16 mouse cellular contexts compared by ENCODE assay signal in genomic region chr14:76340789-76341188, GRCm38 (mm10).
DNase-seq lines count a peak whose midpoint lies in the region; ATAC-seq and TF ChIP-seq lines count a peak whose summit lies in the region.
"Had no signal": no experiment of that assay in that cellular context is flagged by ENCODE, and none has a peak within 500 bp of the region (broad histone marks: within the 10 kb centered on the region; RNA-seq: fewer than 3 reads in every experiment).

No protein-coding gene starts in this region.

- H3K27ac ChIP-seq in forebrain, embryonic 15.5 days (replicated peaks) = peak overlapping the region; percentile 44; the same call in 1 of the 2 replicates
- no peak overlapping the region for H3K27ac ChIP-seq in forebrain, embryonic 11.5 days (ENCODE audit: low read depth, low read length)
- no peak overlapping the region for H3K27ac ChIP-seq in forebrain, postnatal 0 days (ENCODE audit: low read depth, low read length)
- H3K27ac ChIP-seq in forebrain, embryonic 10.5 days = no peak overlapping the region
- no peak overlapping the region for H3K27ac ChIP-seq in intestine, embryonic 16.5 days (ENCODE audit: low read length)
- H3K27ac ChIP-seq: embryonic facial prominence, embryonic 10.5 days; embryonic facial prominence, embryonic 12.5 days had no signal

- no peak overlapping the region for H3K4me2 ChIP-seq in forebrain, embryonic 15.5 days (replicated peaks)
- no peak overlapping the region for H3K4me2 ChIP-seq in forebrain, embryonic 11.5 days (ENCODE audit: low read depth, low read length, severe bottlenecking)
- no peak overlapping the region for H3K4me2 ChIP-seq in forebrain, postnatal 0 days (ENCODE audit: low read depth)
- no peak overlapping the region for H3K4me2 ChIP-seq in intestine, embryonic 16.5 days (ENCODE audit: low read depth, low read length)
- H3K4me2 ChIP-seq: embryonic facial prominence, embryonic 12.5 days had no signal

- no peaks in the 10 kb centered on the region for H3K4me1 ChIP-seq in forebrain, embryonic 15.5 days
- no peaks in the 10 kb centered on the region for H3K4me1 ChIP-seq in forebrain, embryonic 11.5 days (replicated peaks; ENCODE audit: control insufficient read depth, insufficient read depth, low read length)
- H3K4me1 ChIP-seq in forebrain, postnatal 0 days (ENCODE audit: insufficient read depth) = no peaks in the 10 kb centered on the region
- H3K4me1 ChIP-seq in forebrain, embryonic 10.5 days = peaks cover 5% of the 10 kb centered on the region
- no peaks in the 10 kb centered on the region for H3K4me1 ChIP-seq in intestine, embryonic 16.5 days (ENCODE audit: control insufficient read depth, insufficient read depth, low read length)
- H3K4me1 ChIP-seq: embryonic facial prominence, embryonic 12.5 days had no signal

- no peak for ATAC-seq in forebrain, embryonic 15.5 days (replicated peaks)
- no peak for ATAC-seq in forebrain, embryonic 11.5 days (replicated peaks; ENCODE audit: low FRiP score)
- peak; percentile 45 for ATAC-seq in forebrain, postnatal 0 days
- ATAC-seq in intestine, embryonic 16.5 days = no peak

- no peaks in the 10 kb centered on the region for H3K36me3 ChIP-seq in forebrain, embryonic 15.5 days
- no peaks in the 10 kb centered on the region for H3K36me3 ChIP-seq in forebrain, embryonic 11.5 days (ENCODE audit: control insufficient read depth, insufficient read depth, low read length)
- H3K36me3 ChIP-seq in forebrain, postnatal 0 days (ENCODE audit: insufficient read depth) = no peaks in the 10 kb centered on the region
- no peaks in the 10 kb centered on the region for H3K36me3 ChIP-seq in forebrain, embryonic 10.5 days (replicated peaks)
- no peaks in the 10 kb centered on the region for H3K36me3 ChIP-seq in intestine, embryonic 16.5 days (ENCODE audit: control insufficient read depth, insufficient read depth, low read length)
- H3K36me3 ChIP-seq: embryonic facial prominence, embryonic 10.5 days; embryonic facial prominence, embryonic 12.5 days had no signal

- DNase-seq in forebrain, embryonic 11.5 days (ENCODE audit: low spot score) = no peak
- DNase-seq in forebrain, postnatal 0 days = peak; percentile 10
- DNase-seq in forebrain, embryonic 10.5 days (ENCODE audit: extremely low spot score, low spot score) = no peak
- DNase-seq in brain, embryonic 14.5 days (ENCODE audit: low read depth) = peak; percentile 20
- DNase-seq: adrenal gland, adult 2 months; adrenal gland, postnatal 10 days; adrenal gland, postnatal 25 days; cerebellum, adult 11-12 months; cerebellum, adult 2 months; cerebellum, adult 9-10 months; cerebellum, postnatal 10 days; cerebellum, postnatal 25 days had no signal

- WGBS in forebrain, embryonic 15.5 days = 87% methylated on average over 7 of the region's 7 CpGs
- WGBS in forebrain, embryonic 11.5 days = 91% methylated on average over 7 of the region's 7 CpGs
- WGBS in forebrain, postnatal 0 days = 87% methylated on average over 7 of the region's 7 CpGs
- WGBS in forebrain, embryonic 10.5 days = 93% methylated on average over 7 of the region's 7 CpGs
- 81% methylated on average over 7 of the region's 7 CpGs for WGBS in intestine, embryonic 16.5 days

- no peak for TF ChIP-seq POLR2A in brain, embryonic 14.5 days (IDR thresholded peaks at IDR 0.05; ENCODE audit: borderline replicate concordance, extremely low read depth, insufficient read depth, insufficient read length, poor library complexity, severe bottlenecking)

- no peaks in the 10 kb centered on the region for H3K9me3 ChIP-seq in forebrain, embryonic 15.5 days
- no peaks in the 10 kb centered on the region for H3K9me3 ChIP-seq in forebrain, embryonic 11.5 days (ENCODE audit: control insufficient read depth, low read length)
- H3K9me3 ChIP-seq in forebrain, postnatal 0 days (ENCODE audit: low read length) = no peaks in the 10 kb centered on the region
- H3K9me3 ChIP-seq in forebrain, embryonic 10.5 days = no peaks in the 10 kb centered on the region
- H3K9me3 ChIP-seq in intestine, embryonic 16.5 days (ENCODE audit: control insufficient read depth, low read length) = no peaks in the 10 kb centered on the region
- H3K9me3 ChIP-seq: embryonic facial prominence, embryonic 10.5 days; embryonic facial prominence, embryonic 12.5 days had no signal

- H3K4me3 ChIP-seq in forebrain, embryonic 15.5 days = no peak overlapping the region
- H3K4me3 ChIP-seq in forebrain, embryonic 11.5 days (ENCODE audit: low read depth, low read length) = no peak overlapping the region
- H3K4me3 ChIP-seq in forebrain, postnatal 0 days (ENCODE audit: low read depth, low read length) = no peak overlapping the region
- H3K4me3 ChIP-seq in forebrain, embryonic 10.5 days = no peak overlapping the region
- H3K4me3 ChIP-seq in intestine, embryonic 16.5 days (ENCODE audit: low read length) = no peak overlapping the region
- H3K4me3 ChIP-seq: embryonic facial prominence, embryonic 10.5 days; embryonic facial prominence, embryonic 12.5 days had no signal

- H3K27me3 ChIP-seq in forebrain, embryonic 15.5 days = no peaks in the 10 kb centered on the region
- H3K27me3 ChIP-seq in forebrain, embryonic 11.5 days (ENCODE audit: control insufficient read depth, insufficient read depth, low read length) = no peaks in the 10 kb centered on the region
- H3K27me3 ChIP-seq in forebrain, postnatal 0 days (ENCODE audit: insufficient read depth, low read length) = no peaks in the 10 kb centered on the region
- H3K27me3 ChIP-seq in forebrain, embryonic 10.5 days (ENCODE audit: poor library complexity, severe bottlenecking) = no peaks in the 10 kb centered on the region
- no peaks in the 10 kb centered on the region for H3K27me3 ChIP-seq in intestine, embryonic 16.5 days (replicated peaks; ENCODE audit: control insufficient read depth, insufficient read depth, low read length)
- H3K27me3 ChIP-seq: embryonic facial prominence, embryonic 12.5 days had no signal

- no peak for TF ChIP-seq CTCF in forebrain, postnatal 0 days (IDR thresholded peaks at IDR 0.05; ENCODE audit: low read depth)
- no peak for TF ChIP-seq CTCF in brain, embryonic 14.5 days (IDR thresholded peaks at IDR 0.05; ENCODE audit: borderline replicate concordance, extremely low read depth, insufficient read depth, insufficient read length)

- H3K9ac ChIP-seq in forebrain, embryonic 15.5 days (replicated peaks) = no peak overlapping the region
- H3K9ac ChIP-seq in forebrain, embryonic 11.5 days (ENCODE audit: low read length) = no peak overlapping the region
- no peak overlapping the region for H3K9ac ChIP-seq in forebrain, postnatal 0 days
- no peak overlapping the region for H3K9ac ChIP-seq in intestine, embryonic 16.5 days (ENCODE audit: low read depth, low read length)
- H3K9ac ChIP-seq: embryonic facial prominence, embryonic 12.5 days had no signal

Comparison
In these comparisons a context has a peak if more than half of its experiments do, and no peak if none do; other contexts are left out.
1. DNase-seq: peak in forebrain, postnatal 0 days (single experiment) and brain, embryonic 14.5 days (single experiment); none in forebrain, embryonic 11.5 days (single experiment) and forebrain, embryonic 10.5 days (single experiment).